Mouse (Mus musculus) duodenum, adult 2 months (tissue): Measurements from ENCODE around the gene Tinag. TPM values are rescaled to one million over a fixed set of nuclear protein-coding genes. Genes with fewer than 3 reads are reported as not detected.

Source experiments
- polyA plus RNA-seq: library from polyadenylated mRNA; depleted of rRNA; stranded (reverse); fragments of >200 nt; gene quantifications from 2 replicates; pipeline ENCODE4 v1.2.3, GENCODE M21; 2012; ENCODE audit warnings: low replicate concordance; rRNA removed

The Tinag gene
- polyA plus RNA-seq, result 1.2 and 1.3 TPM in 2 replicates

GRCm38 (mm10) chr9:77045585-77045984 lies at the start of gene Tinag:
TSS of gene Tinag (minus strand) at chr9:77045794.

